Mouse (Mus musculus): ENCODE data around the gene Abt1. TPM values are rescaled to one million over a fixed set of nuclear protein-coding genes. Genes with fewer than 3 reads are reported as not detected.
"Not testable (repeated sequence)": the region's sequence is repeated elsewhere in the genome, so short reads cannot be mapped to it uniquely, and the experiment has no call there.

Gene Abt1
- total RNA-seq, 2 experiments from 2014 or later, result 4.6 to 4.7 TPM

GRCm38 (mm10) chr13:23412630-23413521 is 10.8 kb downstream of the Abt1 start:
- DNase-seq, result no peak

DNA sequence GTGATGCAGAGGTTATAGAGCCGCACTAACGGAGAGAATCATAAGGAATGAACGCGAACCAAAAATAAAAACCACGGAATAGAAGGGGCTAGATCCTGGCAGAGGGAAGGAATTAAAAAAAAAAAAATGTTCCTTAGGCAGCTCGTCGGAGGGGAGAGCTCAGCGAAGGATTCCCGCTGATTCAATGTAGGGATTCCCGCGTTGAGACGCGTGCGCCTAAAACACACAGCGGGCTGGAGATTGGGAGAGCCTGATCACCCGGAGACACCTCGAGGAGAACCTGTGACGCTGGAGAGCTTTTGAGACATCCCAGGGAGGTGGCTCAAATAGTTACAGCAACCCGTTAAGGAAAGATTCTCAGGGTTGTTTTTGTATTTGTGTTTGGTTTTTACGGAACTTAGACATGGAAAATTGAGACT is 11.4 kb downstream of the Abt1 start:
- no peak for DNase-seq

DNA sequence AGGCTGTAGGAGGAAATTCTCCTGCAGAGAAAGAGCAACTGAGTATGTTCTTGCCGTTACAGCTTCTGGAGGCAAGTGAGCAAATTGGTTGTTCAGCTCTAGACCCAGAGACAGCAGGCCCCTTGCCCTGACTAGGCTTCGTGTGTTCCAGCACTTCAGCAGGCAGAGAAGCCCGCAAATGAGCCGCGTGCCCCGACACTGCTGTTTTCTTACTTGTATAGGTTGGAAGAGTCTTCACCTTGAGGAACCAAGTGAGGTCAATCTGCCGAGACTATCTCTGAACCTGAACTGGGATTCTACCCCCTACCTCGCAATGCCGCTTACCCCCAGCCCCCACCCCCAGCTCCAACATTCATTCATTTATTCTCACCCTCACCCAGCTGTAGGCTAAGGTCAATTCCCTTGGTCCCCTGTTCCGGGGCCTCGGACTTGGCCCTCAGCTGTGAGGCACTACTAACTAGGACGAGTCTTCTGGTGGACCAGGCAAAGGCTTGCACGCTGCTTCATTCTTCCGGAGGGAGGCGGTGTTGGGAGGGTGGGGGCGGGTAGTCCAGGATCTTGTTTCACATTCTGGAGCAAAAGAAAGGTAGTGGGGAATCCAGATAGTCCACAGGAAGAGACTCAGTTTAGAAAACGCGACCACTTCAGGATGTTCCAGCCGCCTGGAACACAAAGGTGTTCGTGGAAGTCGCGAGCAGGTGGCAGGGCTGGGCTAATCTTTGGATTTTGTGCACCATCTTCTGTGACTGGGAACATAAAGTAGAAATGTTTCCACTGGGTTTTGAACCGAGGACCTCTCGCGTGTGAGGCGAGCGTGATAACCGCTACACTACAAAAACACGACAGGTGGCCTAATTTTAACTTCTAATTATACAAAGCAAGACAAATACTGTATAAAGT is 12.1 kb downstream of the Abt1 start:
- no peak for DNase-seq

GRCm38 (mm10) chr13:23410632-23411031 is 13.0 kb downstream of the Abt1 start:
- DNase-seq, result no peak

DNA sequence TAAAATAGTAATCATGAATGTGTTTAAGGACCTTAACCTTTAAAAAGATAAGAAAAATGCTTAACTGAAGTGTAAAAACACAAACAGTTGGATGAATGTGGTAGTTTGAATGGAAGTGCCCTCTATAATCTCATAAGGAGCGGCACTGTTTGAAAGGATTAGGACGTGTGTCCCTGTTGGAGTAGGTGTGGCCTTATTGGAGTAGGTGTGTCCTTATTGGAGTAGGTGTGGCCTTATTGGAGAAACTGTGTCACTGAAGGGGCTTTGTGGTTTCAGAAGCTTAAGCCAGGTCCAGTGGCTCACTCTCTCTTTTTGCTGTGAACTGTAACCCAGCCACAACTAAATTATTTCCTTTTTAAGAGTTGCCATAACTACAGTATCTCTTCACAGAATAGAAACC is 21.0 kb downstream of the Abt1 start:
- DNase-seq, result no peak

DNA sequence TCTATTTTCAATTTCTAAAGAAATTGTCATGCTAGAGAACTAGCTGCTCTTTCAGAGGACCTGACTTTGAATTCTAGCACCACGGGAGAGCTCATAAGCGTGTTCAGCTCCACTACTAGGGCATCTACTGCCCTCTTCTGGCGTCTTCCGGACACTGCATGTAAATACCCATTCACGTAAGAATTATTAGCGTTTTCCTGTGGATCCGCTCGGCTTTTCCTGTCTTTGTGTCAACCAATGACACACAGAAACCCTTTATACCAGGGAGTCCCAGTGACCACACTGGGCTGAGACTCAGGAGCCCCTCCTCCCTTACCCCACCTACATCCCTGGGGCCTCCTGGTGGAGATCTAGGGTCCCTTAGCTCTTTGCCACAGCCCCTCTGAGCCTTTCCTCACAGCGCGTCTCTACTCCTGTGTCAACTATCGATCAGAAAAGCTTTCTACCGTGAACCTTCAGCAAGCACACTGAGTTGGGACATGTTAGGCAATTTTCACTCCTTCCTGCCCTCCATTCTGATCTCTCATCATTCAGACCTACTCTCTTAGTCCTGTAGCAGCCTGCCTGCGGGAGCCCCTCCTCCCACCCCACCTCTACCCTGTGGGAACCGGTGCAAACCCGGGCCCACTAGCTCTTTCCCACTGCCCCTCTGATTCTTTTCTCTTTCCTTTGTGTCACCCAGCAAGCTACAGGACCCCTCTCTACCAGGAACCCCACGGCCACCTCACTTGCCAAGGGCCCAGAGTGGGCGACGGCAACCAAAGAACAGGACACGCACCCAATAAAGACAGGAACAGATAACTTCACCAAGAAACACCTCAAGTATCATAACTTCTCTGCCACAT is 21.8 kb downstream of the Abt1 start:
- DNase-seq, result peak; percentile 81 to 90

- DNase-seq, result no peak
Measured at GRCm38 (mm10) chr13:23400771-23401682, 22.6 kb downstream of the Abt1 start.

GRCm38 (mm10) chr13:23396913-23397312 is 26.8 kb downstream of the Abt1 start:
- not testable (repeated sequence) for DNase-seq

GRCm38 (mm10) chr13:23396246-23396703 is 27.4 kb downstream of the Abt1 start:
- DNase-seq, result peak in 1 of 2 experiments; percentile 28

DNA sequence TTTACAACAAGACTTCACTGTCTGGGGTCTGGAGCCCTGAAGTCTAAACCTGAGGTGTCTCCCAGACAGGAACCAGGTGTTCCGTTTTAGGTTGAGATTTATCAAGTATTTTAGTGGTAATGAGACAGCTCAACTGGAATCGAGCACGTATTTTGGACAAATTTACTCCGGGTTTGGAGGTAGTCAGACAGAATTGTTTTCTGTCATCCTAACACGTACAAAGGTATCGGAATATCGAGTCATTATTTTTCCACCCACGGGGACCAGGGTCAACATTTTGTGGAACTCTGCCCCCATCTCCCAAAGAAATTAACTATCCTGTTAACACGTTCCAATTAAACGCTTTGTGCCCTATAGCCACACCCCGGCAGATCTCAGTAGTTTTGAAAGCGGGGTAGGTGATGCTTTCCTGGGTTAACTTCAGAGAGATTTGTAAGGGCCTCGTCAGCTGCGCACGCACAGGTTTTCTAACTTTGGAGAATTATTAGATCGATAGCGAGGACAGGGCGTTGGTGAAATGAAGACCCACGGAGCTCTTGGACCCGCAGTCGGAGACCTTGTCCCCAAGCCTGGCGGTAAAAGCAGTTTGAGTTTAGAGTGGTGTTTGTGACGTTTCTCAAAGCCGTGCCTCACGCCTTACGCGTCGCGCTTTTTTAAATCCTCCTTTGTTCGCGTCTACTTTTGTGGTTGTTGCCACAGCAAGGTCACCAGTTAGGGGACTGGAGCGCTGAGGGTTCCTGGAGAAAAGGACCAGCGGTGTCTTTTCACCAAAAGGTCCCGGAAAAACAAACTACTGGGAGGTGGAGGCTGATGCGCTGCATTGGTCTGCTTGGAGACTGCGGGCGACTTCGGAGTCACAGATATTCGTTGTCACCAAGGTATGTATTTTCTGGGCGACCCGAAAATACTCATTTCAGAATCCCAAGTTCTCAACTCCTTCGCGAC is 28.1 kb downstream of the Abt1 start:
- peak in 1 of 2 experiments; percentile 16 for DNase-seq

- DNase-seq, result no peak
Measured at GRCm38 (mm10) chr13:23387548-23387947, 36.1 kb downstream of the Abt1 start.

GRCm38 (mm10) chr13:23383127-23383526 is 40.5 kb downstream of the Abt1 start:
- no peak for DNase-seq

DNA sequence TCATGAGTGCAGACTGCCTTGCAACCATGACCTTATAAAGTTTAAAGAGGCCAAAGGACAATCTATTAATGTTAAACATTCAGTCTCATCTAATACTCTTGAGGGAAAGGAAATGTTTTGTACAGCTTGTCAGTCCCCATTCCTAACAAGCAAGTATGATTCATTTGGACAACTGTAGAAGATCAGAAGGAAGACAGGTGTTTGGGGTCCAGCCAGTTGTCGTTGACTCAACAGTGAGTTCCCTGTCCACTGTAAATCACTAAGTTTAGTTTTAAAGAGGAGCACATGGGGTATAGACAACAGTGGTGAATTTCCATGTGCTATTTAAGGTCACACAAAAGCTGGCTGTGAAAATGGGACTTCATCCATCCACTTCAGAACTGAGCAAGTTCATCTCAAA is 51.2 kb downstream of the Abt1 start:
- DNase-seq, result peak in 1 of 2 experiments; percentile 25

GRCm38 (mm10) chr13:23370075-23370474 is 53.6 kb downstream of the Abt1 start:
- DNase-seq, result no peak

GRCm38 (mm10) chr13:23369421-23369765 is 54.3 kb downstream of the Abt1 start:
- no peak for DNase-seq

- peak; percentile 97 to 98 for DNase-seq
Measured at GRCm38 (mm10) chr13:23368583-23369420, 54.9 kb downstream of the Abt1 start, which contains the start of gene Zfp322a. Zfp322a (minus strand) TSS chr13:23369208.

Measured in heart, adult 18-20 months (tissue).